Mouse (Mus musculus): ENCODE results near the gene Zfp458.
"Not testable (repeated sequence)": the region's sequence is repeated elsewhere in the genome, so short reads cannot be mapped to it uniquely, and the experiment has no call there.

The Zfp458 gene

DNA sequence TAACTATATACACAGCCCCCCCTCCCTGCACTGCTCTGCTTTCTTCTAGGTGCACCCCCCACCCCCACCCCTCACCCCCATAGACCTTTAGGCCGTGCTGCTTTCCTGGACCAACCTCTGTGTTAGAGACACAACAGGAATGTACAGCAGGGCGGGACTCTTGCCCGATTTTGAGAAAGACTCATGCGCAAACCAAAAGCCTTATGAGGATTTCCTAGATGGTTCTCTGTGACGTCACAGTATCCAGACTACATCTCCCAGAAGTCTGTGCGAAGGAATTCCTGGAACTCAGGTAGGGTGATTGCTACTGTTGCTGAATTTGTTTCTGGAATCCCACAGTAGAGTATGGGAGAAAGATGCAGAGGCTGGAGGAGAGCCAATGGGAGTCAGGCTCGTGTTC lies at the start of gene Zfp458:
Zfp458 (minus strand) TSS at position 153 of the 400 bp plus-strand sequence.
- peak; percentile 55 for DNase-seq (ENCODE audit: low spot score)

DNA sequence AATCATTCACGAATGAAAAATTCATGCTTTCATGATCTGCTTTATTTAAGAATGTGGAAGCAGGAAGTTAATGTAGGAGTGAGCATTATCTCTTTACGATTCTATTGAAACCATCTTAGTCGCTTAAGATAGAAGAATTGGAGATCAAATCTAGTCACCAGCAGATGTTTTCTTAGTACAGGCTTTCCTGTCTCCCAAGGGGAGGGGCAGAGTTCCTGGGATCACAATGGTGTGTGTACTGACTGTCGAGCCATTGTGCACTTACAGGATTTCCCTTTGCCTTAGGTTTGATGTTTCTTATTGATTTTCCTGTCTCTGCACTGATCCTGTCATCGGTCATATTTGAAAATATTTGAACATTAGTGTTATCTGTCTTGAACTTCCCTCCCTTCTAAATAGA lies 28.5 kb upstream of the Zfp458 start:
- no peak for DNase-seq (ENCODE audit: low spot score)

DNA sequence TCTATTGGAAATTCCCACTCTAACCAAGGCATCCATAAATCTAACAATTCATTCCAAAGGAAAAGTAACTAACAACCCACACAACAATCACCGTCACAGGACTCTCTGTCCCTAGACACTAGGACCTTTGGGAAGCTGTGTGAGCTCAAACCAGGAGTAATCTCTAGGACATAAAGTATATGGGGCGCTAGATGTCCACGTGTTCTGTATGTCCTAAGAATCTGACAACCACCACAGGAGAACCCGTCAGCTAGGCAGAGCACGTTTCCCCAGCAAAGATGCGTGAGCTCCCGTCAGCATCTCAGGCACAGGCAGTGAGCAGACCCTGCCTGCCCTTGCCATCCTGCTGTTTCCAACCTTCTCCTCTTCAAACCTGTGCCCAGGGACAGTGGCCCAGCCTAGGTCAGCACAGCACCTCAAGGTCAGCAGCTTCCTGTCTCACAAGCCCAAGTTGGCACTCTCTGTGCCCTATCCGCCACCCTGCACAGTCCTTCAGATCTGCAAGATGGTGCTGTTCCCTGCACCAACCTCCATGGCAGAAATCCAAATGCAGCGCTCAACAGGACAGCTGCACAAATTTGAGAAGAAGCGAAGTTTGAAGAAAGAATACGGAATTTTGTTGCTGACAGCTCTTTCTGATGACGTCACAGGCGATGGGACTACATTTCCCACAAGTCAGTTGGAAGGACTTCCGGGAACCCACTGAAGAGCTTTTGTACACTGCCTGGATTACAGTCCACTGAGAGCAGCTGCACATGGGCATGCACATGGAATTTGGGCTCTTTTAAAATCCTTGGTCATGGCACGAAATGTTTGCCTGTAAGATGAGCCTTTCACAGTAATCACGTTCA lies 27.8 kb upstream of the Zfp458 start, which contains the start of gene Zfp457:
Zfp457 (minus strand) TSS at position 664 of the 851 bp plus-strand sequence.
- peak; percentile 83 for DNase-seq (ENCODE audit: low spot score)

DNA sequence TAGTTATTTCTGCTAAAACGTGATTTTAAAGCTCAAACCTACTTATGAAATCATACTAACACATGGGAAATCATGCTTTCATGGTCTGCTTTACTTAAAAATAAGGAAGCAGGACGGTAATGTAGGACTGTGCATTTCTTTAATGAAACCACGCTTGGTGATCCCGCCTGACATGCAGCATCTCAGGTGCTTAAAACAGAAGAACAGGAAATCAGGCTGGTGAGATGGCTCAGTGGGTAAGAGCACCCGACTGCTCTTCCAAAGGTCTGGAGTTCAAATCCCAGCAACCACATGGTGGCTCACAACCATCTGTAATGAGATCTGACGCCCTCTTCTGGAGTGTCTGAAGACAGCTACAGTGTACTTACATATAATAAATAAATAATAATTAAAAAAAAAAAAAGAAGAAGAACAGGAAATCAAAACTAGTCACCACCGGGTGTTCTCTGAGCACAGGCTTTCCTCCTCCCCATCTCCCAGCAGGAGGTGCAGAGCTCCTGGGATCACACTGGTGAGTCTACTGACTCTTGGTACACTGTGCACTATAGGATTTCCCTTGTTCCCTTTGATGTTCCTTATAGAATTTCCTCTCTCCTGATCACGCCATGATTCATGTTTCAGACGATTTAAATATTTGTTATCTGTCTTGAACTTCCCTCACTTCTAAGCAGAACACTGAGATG lies 8.7 kb downstream of the Zfp458 start:
- not testable (repeated sequence) for DNase-seq (ENCODE audit: low spot score)

DNA sequence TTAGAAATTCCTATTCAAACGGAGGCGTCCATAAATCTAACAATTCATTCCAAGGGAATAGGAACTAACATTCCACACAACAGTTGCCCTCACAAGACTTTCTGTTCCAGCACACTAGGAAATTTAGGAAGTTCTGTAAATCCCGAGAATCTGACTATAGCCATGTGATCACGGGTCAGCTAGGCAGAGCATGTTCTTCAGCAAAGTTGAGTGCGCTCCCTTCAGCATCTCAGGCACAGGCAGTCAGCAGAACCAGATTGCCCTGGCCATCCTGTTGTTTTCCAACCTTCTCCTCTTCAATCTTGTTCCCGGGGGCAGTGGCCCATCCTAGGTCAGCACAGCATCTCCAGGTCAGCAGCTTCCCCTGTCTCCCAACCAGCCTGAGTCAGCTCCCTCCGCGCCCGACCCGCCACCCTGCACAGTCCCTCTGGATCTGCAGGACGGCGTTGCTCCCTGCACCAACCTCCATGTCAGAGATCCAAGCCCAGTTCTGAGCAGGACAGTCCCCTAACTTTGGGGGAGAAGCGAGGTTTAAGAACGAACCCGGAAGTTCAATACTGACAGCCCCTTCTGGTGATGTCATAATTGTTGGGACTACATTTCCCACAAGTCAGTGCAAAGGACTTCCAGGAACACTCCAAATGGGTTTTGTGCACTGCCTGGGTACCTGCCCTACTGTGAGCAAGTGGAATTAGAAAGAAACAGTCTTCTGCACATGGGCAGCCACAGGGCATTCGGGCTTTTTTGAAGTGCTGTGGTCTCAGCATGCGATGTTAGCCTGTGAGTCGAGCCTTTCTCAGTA lies 9.5 kb downstream of the Zfp458 start:
- DNase-seq (ENCODE audit: low spot score): peak; percentile 75

DNA sequence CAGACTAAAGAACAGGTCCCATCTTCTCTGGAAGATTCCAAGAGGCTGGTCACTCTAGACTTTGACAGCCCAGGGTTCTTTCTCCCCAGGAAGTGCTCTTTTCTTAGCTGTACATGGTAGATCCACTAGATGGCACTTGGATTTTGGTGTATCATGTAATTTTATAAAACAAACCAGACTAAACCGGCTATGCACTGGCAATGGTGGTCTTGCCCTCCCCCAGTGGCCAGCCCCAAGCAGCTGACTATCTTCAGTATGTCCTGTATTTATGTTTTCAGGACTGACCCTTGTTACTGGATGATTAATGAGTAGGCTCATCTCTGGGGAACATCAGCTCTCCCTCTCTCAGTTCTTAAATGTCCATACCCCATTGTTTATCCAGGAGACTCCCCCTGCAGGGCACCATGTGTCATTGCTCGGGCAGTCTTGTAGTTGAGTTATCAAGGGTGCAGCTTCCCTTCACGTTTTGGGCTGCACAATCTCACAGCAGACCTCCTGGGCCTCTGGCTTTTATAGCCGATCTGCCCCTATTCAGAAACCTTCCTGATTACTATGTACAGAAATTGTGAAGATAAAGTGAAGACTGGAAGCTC lies 64.2 kb downstream of the Zfp458 start:
- no peak for DNase-seq (ENCODE audit: low spot score)

Data from c-Kit-positive CD71-positive TER-119-positive erythroid progenitor cells, embryonic 14.5 days (primary cell).